Mouse (Mus musculus): ENCODE data around the gene Arhgap11a.

Gene Arhgap11a

DNA sequence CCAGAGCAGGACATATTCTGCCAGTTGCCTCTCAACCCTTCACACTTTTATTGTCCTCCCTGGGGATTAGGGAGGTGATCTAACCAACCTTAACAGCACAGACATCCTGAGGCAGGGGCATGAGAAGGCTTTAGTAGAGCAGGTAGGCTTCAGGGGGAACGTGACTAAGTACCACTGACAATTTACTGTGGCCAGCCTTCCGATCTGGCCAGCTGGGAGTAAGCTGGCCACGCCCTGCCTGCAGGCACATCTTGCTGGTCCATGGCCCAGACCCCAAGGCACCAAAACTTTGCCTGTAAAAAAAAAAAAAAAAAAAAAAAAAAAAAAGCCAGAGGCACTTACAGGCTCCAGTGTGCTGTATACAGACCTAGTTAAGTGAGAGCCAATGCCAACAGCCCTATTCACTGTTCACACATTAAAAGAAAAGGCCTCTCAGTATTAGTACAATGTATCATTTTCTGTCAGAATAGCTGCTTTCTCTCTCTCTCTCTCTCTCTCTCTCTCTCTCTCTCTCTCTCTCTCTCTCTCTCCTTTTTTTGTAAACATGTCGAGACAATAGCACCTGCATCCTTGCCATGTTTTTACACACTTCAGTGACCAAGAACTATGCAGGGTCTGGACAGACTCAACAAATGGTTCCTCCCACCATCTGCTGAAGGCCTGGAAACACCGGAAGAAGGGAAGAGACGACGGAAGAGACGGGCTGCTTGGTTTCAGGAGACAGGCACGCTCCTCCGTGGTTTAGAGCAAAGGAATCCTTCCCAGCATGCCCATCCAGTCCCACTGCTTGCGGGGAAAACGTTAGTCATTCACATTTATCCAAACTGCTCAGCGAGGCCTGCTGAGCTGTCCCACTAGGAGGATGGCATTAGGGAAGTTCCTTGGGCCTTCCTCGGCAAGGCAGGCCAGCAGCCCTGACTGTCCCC, 30.5 kb downstream of the Arhgap11a start:
- DNase-seq (ENCODE audit: low spot score): peak; percentile 54

DNA sequence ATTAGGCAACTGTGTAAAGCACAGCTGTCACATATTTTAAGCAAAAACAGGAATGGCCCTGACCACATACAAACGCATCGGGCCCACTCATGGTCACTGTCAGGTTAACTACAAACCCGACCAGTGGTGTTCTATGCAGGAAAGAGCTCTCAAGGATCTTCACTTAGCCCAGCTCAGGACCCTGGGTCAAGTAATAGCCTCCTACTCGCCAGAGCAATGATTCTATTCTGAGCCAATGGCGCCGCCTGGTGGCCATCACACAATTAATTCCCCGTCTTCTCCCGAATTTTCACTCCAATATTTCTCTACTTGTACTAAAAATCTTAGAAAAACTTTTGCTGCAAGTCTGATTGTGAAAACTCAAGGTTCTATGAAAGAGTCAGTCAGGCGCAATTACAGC, 40.8 kb downstream of the Arhgap11a start:
- DNase-seq (ENCODE audit: low spot score): peak; percentile 60

DNA sequence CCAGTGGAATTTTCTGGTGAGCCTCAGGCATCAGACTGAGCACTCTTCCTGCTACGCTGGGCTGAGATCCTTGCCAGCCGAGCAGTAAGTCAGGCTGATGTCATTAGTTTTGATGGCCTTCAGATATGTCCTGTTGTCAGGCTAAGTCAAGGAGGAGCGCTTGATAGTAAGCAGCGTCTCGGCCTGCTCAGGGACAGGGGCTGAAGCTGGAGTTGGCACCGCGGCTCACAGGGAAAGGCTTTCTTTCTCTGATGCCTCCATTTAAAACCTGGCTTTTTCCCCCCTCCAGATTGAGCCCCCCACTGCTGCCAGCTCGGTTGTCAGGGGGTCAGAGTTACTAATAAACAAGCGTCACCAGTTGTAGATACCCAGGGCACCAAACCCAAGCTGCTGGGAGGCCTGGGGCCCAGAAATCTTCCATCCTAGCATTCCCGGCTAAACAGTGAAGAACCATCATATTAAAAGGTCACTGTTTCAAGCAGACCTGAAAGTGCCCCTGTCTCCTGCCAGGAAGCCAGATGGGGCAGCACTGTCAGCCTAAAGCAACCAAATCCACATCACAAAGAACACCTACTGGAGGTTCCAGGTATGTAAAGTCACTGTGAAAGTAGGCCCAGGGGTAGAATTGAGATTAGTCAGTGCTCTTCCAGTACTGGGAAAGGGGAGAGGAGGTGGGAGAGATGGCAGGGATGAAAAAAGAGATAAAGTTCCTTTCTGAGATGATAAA, 41.4 kb downstream of the Arhgap11a start:
- peak; percentile 60 for DNase-seq (ENCODE audit: low spot score)

GRCm38 (mm10) chr2:113805765-113806164, 42.7 kb downstream of the Arhgap11a start:
- DNase-seq (ENCODE audit: low spot score): no peak

- no peak for DNase-seq (ENCODE audit: low spot score)
Observed at GRCm38 (mm10) chr2:113803753-113804152, 44.7 kb downstream of the Arhgap11a start.

DNA sequence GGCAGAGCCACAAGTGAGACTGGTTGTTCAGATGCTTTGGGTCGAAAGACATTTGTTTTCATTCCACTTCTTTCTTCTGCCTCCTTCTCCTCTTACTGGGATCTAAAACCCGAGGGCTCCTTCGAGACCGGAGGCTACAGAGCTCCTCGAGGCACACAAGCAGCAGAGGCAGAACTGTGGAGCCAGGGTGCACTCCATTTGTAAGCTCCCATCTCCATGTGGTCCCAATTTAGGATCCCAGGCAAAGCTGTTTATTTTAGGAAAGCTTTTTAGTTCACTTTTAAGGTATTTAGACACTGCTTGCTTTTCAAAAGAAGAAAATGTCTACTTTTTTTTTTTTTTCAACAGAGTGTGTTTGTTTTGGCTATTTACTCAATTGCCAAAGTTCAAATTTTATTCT, 47.6 kb downstream of the Arhgap11a start:
- no peak for DNase-seq (ENCODE audit: low spot score)

- no peak for DNase-seq (ENCODE audit: low spot score)
Observed at GRCm38 (mm10) chr2:113798605-113799004, 49.9 kb downstream of the Arhgap11a start.

DNA sequence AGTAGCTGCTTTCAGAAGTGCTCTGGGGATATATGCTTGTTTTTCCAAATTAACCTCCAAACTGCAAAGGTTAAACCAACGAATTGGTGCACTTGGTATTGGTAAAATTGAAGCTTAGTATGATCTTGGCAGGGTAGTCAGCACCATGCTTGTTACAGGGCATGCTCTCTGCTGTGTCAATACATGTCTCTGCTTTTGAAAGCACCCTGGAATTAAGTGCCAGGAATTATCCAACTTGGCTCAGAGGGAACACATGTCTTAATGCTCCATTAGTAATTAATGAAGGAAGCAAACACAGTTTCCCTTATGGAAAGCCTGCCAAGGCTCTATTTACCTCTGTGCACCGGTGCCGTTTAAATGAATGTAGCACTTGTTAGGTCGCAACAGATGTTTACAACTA, 53.3 kb downstream of the Arhgap11a start:
- DNase-seq (ENCODE audit: low spot score): no peak

DNA sequence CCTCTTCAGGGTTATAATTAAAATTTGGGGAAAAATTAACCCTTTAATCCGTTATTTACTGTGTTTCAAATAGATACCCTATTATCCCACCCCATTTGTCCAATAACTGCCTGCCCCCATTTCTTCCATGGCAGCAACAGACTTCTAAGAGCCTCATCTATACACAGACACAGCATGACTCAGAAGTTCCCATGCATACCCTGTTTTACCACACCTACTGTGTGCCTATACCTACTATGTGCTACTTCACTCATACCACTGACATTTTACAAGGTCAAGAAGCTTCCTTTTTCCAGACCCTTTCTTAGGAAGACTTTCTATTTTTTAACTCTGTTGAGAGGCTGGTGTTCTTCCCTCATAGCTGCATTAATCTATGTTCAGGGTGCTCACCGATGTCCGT, 54.9 kb downstream of the Arhgap11a start:
- DNase-seq (ENCODE audit: low spot score): no peak

DNA sequence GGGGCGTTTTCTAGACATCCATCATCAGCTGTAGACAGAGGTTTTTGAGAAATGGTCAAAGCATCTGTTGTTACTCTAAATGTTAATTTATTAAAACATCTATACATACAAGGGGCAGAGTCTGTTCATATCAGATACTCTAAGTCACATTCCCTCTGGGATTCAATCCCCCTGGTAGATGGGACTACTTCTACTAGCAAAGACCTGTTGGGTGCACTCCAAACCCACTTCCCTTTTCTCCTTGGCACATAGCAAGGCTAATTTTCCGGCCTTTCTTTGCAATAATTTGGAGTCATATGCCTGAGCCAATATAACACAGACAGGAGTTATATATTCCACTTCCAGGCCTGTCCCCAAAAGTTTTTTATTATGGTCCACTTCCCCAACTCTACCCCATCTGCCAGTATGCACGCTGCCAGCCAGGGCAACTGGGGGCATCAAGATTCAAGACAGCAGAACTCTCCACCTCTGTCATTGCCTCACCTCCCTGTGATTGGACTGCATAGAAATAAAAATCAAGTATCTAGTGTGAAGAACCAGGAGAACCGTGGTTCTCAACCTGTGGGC, 59.6 kb downstream of the Arhgap11a start:
- no peak for DNase-seq (ENCODE audit: low spot score)

- DNase-seq (ENCODE audit: low spot score): no peak
Observed at GRCm38 (mm10) chr2:113787882-113788281, 60.6 kb downstream of the Arhgap11a start.

DNA sequence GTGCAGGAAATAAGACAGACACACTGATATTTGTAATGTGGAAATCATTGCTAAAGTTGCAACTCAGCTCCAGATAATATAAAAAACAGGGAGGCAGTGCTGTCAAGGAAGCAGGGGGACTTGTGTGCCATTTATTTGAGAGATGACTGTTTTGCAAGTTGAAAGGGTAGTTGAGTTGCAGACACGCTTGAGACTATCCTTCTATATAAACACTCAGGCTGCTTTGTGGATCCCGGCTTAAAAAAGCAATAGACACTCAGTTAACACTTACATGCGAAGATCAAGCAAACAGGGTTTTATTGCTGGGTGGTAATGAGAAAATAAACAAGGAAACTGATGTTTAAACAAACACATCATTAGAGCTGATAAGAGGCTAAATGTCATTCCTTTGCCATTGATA, 63.6 kb downstream of the Arhgap11a start:
- no peak for DNase-seq (ENCODE audit: low spot score)

- DNase-seq (ENCODE audit: low spot score): no peak
Observed at GRCm38 (mm10) chr2:113781521-113781920, 66.9 kb downstream of the Arhgap11a start.
